8 mouse cellular contexts compared by ENCODE assay signal in genomic region chr19:5423561-5423960, GRCm38 (mm10). TPM values are rescaled to one million over a fixed set of nuclear protein-coding genes. Genes with fewer than 3 reads are reported as not detected.
DNase-seq lines count a peak whose midpoint lies in the region; ATAC-seq and TF ChIP-seq lines count a peak whose summit lies in the region.
"Had no signal": no experiment of that assay in that cellular context is flagged by ENCODE, and none has a peak within 500 bp of the region (broad histone marks: within the 10 kb centered on the region; RNA-seq: fewer than 3 reads in every experiment).

No protein-coding gene starts in this region.

- no peak for DNase-seq in lung, postnatal 36 days
- no peak for DNase-seq in midbrain, postnatal 0 days (ENCODE audit: low spot score)
- DNase-seq in gastrocnemius, postnatal 14 days = no peak
- DNase-seq in frontal cortex, postnatal 14 days (ENCODE audit: low spot score in 2 of 2) = no peak

- H3K4me3 ChIP-seq in lung, embryonic 16.5 days (ENCODE audit: low read length) = peak overlapping the region; percentile 90
- peak overlapping the region; percentile 80 for H3K4me3 ChIP-seq in embryonic facial prominence, embryonic 12.5 days
- peak overlapping the region; percentile 76 for H3K4me3 ChIP-seq in hindbrain, embryonic 16.5 days (ENCODE audit: low read length)
- H3K4me3 ChIP-seq in midbrain, postnatal 0 days (ENCODE audit: low read depth, low read length) = peak overlapping the region; percentile 70

- TF ChIP-seq CTCF in midbrain, postnatal 0 days (IDR thresholded peaks at IDR 0.05) = no peak

- intact Hi-C loops in gastrocnemius, postnatal 14 days (cut with DNase I; ENCODE audit: low total_unique reads) = no loop called here

- peak overlapping the region; percentile 91 for H3K9ac ChIP-seq in lung, embryonic 16.5 days (ENCODE audit: low read length)
- H3K9ac ChIP-seq in embryonic facial prominence, embryonic 12.5 days = peak overlapping the region; percentile 81
- peak overlapping the region; percentile 90 for H3K9ac ChIP-seq in hindbrain, embryonic 16.5 days (ENCODE audit: low read depth, low read length)
- peak overlapping the region; percentile 95 for H3K9ac ChIP-seq in midbrain, postnatal 0 days (replicated peaks; ENCODE audit: low read length, poor library complexity, severe bottlenecking)

- H3K9me3 ChIP-seq in lung, embryonic 16.5 days (ENCODE audit: control insufficient read depth, low read length) = no peaks in the 10 kb centered on the region
- no peaks in the 10 kb centered on the region for H3K9me3 ChIP-seq in embryonic facial prominence, embryonic 12.5 days
- no peaks in the 10 kb centered on the region for H3K9me3 ChIP-seq in hindbrain, embryonic 16.5 days (ENCODE audit: control insufficient read depth, low read length)
- no peaks in the 10 kb centered on the region for H3K9me3 ChIP-seq in midbrain, postnatal 0 days (ENCODE audit: low read length)

- WGBS in lung, embryonic 16.5 days = 41% methylated on average over 12 of the region's 12 CpGs
- 65% methylated on average over 12 of the region's 12 CpGs for WGBS in embryonic facial prominence, embryonic 12.5 days
- WGBS in hindbrain, embryonic 16.5 days = 71% methylated on average over 12 of the region's 12 CpGs
- 59% methylated on average over 12 of the region's 12 CpGs for WGBS in midbrain, postnatal 0 days

- H3K36me3 ChIP-seq in lung, embryonic 16.5 days (ENCODE audit: control insufficient read depth, insufficient read depth, low read length) = peaks cover 24% of the 10 kb centered on the region
- H3K36me3 ChIP-seq in embryonic facial prominence, embryonic 12.5 days = peaks cover 59% of the 10 kb centered on the region
- peaks cover 11% of the 10 kb centered on the region for H3K36me3 ChIP-seq in hindbrain, embryonic 16.5 days (ENCODE audit: control insufficient read depth, insufficient read depth, low read length)
- H3K36me3 ChIP-seq in midbrain, postnatal 0 days (ENCODE audit: insufficient read depth, low read length) = peaks cover 36% of the 10 kb centered on the region

- peak overlapping the region; percentile 71 for H3K4me2 ChIP-seq in lung, embryonic 16.5 days (ENCODE audit: low read depth, low read length)
- peak overlapping the region; percentile 88 for H3K4me2 ChIP-seq in embryonic facial prominence, embryonic 12.5 days (replicated peaks)
- peak overlapping the region; percentile 88 for H3K4me2 ChIP-seq in hindbrain, embryonic 16.5 days (ENCODE audit: low read length)
- H3K4me2 ChIP-seq in midbrain, postnatal 0 days (ENCODE audit: low read depth, low read length, poor library complexity, severe bottlenecking) = peak overlapping the region; percentile 81

- no peak for ATAC-seq in lung, embryonic 16.5 days (ENCODE audit: low read depth)
- ATAC-seq in embryonic facial prominence, embryonic 12.5 days (ENCODE audit: insufficient number of reproducible peaks, insufficient read depth, low FRiP score, low TSS enrichment) = no peak
- no peak for ATAC-seq in hindbrain, embryonic 16.5 days
- ATAC-seq in midbrain, postnatal 0 days (ENCODE audit: low FRiP score) = no peak

- H3K27me3 ChIP-seq in lung, embryonic 16.5 days (ENCODE audit: control insufficient read depth, insufficient read depth, low read depth, low read length) = no peaks in the 10 kb centered on the region
- no peaks in the 10 kb centered on the region for H3K27me3 ChIP-seq in embryonic facial prominence, embryonic 12.5 days
- H3K27me3 ChIP-seq in hindbrain, embryonic 16.5 days (replicated peaks; ENCODE audit: control insufficient read depth, insufficient read depth, low read length) = no peaks in the 10 kb centered on the region
- no peaks in the 10 kb centered on the region for H3K27me3 ChIP-seq in midbrain, postnatal 0 days (ENCODE audit: insufficient read depth, low read length)

- peaks cover 21% of the 10 kb centered on the region for H3K4me1 ChIP-seq in lung, embryonic 16.5 days (replicated peaks; ENCODE audit: control insufficient read depth, insufficient read depth, low read length)
- peaks cover 28% of the 10 kb centered on the region for H3K4me1 ChIP-seq in embryonic facial prominence, embryonic 12.5 days
- H3K4me1 ChIP-seq in hindbrain, embryonic 16.5 days (ENCODE audit: control insufficient read depth, insufficient read depth, low read depth, low read length) = peaks cover 32% of the 10 kb centered on the region
- peaks cover 20% of the 10 kb centered on the region for H3K4me1 ChIP-seq in midbrain, postnatal 0 days (ENCODE audit: insufficient read depth, low read length)

- peak overlapping the region; percentile 97 for H3K27ac ChIP-seq in lung, embryonic 16.5 days (ENCODE audit: low read length)
- peak overlapping the region; percentile 89; the same call in 1 of the 2 replicates for H3K27ac ChIP-seq in embryonic facial prominence, embryonic 12.5 days
- peak overlapping the region; percentile 92; the same call in 1 of the 2 replicates for H3K27ac ChIP-seq in hindbrain, embryonic 16.5 days (ENCODE audit: low read depth, low read length)
- H3K27ac ChIP-seq in midbrain, postnatal 0 days (ENCODE audit: low read depth, low read length) = peak overlapping the region; percentile 86

RNA-seq across cellular contexts. Expression of gene Drap1, which starts 1.2 kb away (rescaled TPM):
- 263 and 265 TPM in 2 replicates for polyA plus RNA-seq in lung, embryonic 16.5 days (2015; fragmentation: Nextera tagmentation; extraction: Ambion mirVana)
- polyA plus RNA-seq in embryonic facial prominence, embryonic 12.5 days (2016; fragmentation: Nextera tagmentation; extraction: Ambion mirVana) = 303 and 323 TPM in 2 replicates
- polyA plus RNA-seq in hindbrain, embryonic 16.5 days (2015; fragmentation: Nextera tagmentation; extraction: Ambion mirVana) = 301 and 318 TPM in 2 replicates
- 187 and 203 TPM in 2 replicates for total RNA-seq in midbrain, postnatal 0 days (2014; rRNA removed)
- polyA plus RNA-seq in midbrain, postnatal 0 days (2015; fragmentation: Nextera tagmentation; extraction: Ambion mirVana) = 332 and 342 TPM in 2 replicates
- 100 to 1,000 TPM; 550 to 558 TPM for total RNA-seq in gastrocnemius, postnatal 14 days (2021)

RNA-seq across cellular contexts. Expression of gene AI837181, which starts 1.4 kb away (rescaled TPM):
- 20.7 and 28.3 TPM in 2 replicates for polyA plus RNA-seq in lung, embryonic 16.5 days (2015; fragmentation: Nextera tagmentation; extraction: Ambion mirVana)
- polyA plus RNA-seq in embryonic facial prominence, embryonic 12.5 days (2016; fragmentation: Nextera tagmentation; extraction: Ambion mirVana) = 67.2 and 67.9 TPM in 2 replicates
- polyA plus RNA-seq in hindbrain, embryonic 16.5 days (2015; fragmentation: Nextera tagmentation; extraction: Ambion mirVana) = 38.5 and 72.7 TPM in 2 replicates
- 73.2 and 98.8 TPM in 2 replicates for total RNA-seq in midbrain, postnatal 0 days (2014; rRNA removed)
- polyA plus RNA-seq in midbrain, postnatal 0 days (2015; fragmentation: Nextera tagmentation; extraction: Ambion mirVana) = 74.1 and 85.2 TPM in 2 replicates
- 10 to 100 TPM; 45.1 to 48.4 TPM for total RNA-seq in gastrocnemius, postnatal 14 days (2021)

RNA-seq across cellular contexts. Expression of gene Tsga10ip, which starts 21.2 kb away (rescaled TPM):
- polyA plus RNA-seq in lung, embryonic 16.5 days (2015; fragmentation: Nextera tagmentation; extraction: Ambion mirVana) = 1.3 and 1.5 TPM in 2 replicates
- polyA plus RNA-seq in embryonic facial prominence, embryonic 12.5 days (2016; fragmentation: Nextera tagmentation; extraction: Ambion mirVana) = 0.45 and 0.55 TPM in 2 replicates
- 0.36 TPM in 1 of 2 replicates, not detected in the other for polyA plus RNA-seq in hindbrain, embryonic 16.5 days (2015; fragmentation: Nextera tagmentation; extraction: Ambion mirVana)
- not detected in 2 replicates for total RNA-seq in midbrain, postnatal 0 days (2014; rRNA removed)
- 0.10 TPM in 1 of 2 replicates, not detected in the other for polyA plus RNA-seq in midbrain, postnatal 0 days (2015; fragmentation: Nextera tagmentation; extraction: Ambion mirVana)
- under 1 TPM; 0.58 to 0.70 TPM for total RNA-seq in gastrocnemius, postnatal 14 days (2021)
- total RNA-seq: common myeloid progenitor, adult 5-6 weeks had no signal

RNA-seq across cellular contexts. Expression of gene Fosl1, which starts 23.8 kb away (rescaled TPM):
- polyA plus RNA-seq in lung, embryonic 16.5 days (2015; fragmentation: Nextera tagmentation; extraction: Ambion mirVana) = not detected in 2 replicates
- polyA plus RNA-seq in embryonic facial prominence, embryonic 12.5 days (2016; fragmentation: Nextera tagmentation; extraction: Ambion mirVana) = not detected in 2 replicates
- not detected in 2 replicates for polyA plus RNA-seq in hindbrain, embryonic 16.5 days (2015; fragmentation: Nextera tagmentation; extraction: Ambion mirVana)
- 0.11 TPM in 1 of 2 replicates, not detected in the other for total RNA-seq in midbrain, postnatal 0 days (2014; rRNA removed)
- not detected in 2 replicates for polyA plus RNA-seq in midbrain, postnatal 0 days (2015; fragmentation: Nextera tagmentation; extraction: Ambion mirVana)
- total RNA-seq in gastrocnemius, postnatal 14 days (2021) = not detected

RNA-seq across cellular contexts. Expression of gene Ccdc85b, which starts 34.1 kb away (rescaled TPM):
- 7.5 and 7.7 TPM in 2 replicates for polyA plus RNA-seq in lung, embryonic 16.5 days (2015; fragmentation: Nextera tagmentation; extraction: Ambion mirVana)
- 10.8 and 11.0 TPM in 2 replicates for polyA plus RNA-seq in embryonic facial prominence, embryonic 12.5 days (2016; fragmentation: Nextera tagmentation; extraction: Ambion mirVana)
- 11.4 and 12.4 TPM in 2 replicates for polyA plus RNA-seq in hindbrain, embryonic 16.5 days (2015; fragmentation: Nextera tagmentation; extraction: Ambion mirVana)
- 14.3 and 19.4 TPM in 2 replicates for total RNA-seq in midbrain, postnatal 0 days (2014; rRNA removed)
- polyA plus RNA-seq in midbrain, postnatal 0 days (2015; fragmentation: Nextera tagmentation; extraction: Ambion mirVana) = 15.4 and 15.6 TPM in 2 replicates
- 1 to 10 TPM; 6.4 to 7.2 TPM for total RNA-seq in gastrocnemius, postnatal 14 days (2021)
